Mouse (Mus musculus): ENCODE data around the gene Setd1b.

DNA sequence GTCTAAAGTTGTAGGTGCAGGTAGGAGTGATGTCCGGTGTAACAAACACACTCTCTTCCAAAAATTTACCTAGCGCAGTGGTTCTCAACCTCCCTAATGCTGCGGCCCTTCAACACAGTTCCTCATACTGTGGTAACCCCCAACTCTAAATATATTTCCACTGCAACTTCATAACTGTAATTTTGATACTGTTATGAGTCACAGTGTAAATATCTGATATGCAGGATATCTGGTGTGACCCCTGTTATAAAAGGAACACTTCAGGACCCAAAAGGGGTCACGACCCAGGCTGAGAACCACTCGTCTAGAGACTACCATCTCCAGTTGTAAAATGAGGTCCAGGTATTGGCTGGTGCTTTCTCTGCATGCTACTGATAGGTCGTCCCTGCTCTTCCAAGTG lies 16.9 kb upstream of the Setd1b start:
- TF ChIP-seq EP300 (IDR thresholded peaks at IDR 0.05; ENCODE audit: low read depth) = no peak
- TF ChIP-seq CTCF (IDR thresholded peaks at IDR 0.05; ENCODE audit: low read depth) = no peak

All from liver, embryonic 14.5 days (tissue).